8 mouse cellular contexts compared by ENCODE assay signal in genomic region chr4:111670566-111671421, GRCm38 (mm10). TPM values are rescaled to one million over a fixed set of nuclear protein-coding genes. Genes with fewer than 3 reads are reported as not detected.
A peak's percentile ranks its signal among the peaks of the same experiment; 100 is the strongest.
DNase-seq lines count a peak whose midpoint lies in the region; ATAC-seq and TF ChIP-seq lines count a peak whose summit lies in the region.
"Had no signal": no experiment of that assay in that cellular context is flagged by ENCODE, and none has a peak within 500 bp of the region (broad histone marks: within the 10 kb centered on the region; RNA-seq: fewer than 3 reads in every experiment).

No protein-coding gene starts in this region.

- DNase-seq in kidney, postnatal 0 days (ENCODE audit: low spot score) = peak; percentile 79
- no peak for DNase-seq in kidney, adult 2 months
- peak; percentile 57 for DNase-seq in embryonic facial prominence, embryonic 14.5 days (ENCODE audit: low spot score)
- no peak for DNase-seq in layer of hippocampus, adult 9-11 months
- DNase-seq in right cerebral cortex, postnatal 14 days = no peak
- DNase-seq: cerebellum, adult 11 months had no signal

- H3K4me2 ChIP-seq in kidney, postnatal 0 days (ENCODE audit: low read length) = peak overlapping the region; percentile 21; the same call in 1 of the 2 replicates
- H3K4me2 ChIP-seq in embryonic facial prominence, embryonic 14.5 days (ENCODE audit: low read depth, low read length) = peak overlapping the region; percentile 20; the same call in 1 of the 2 replicates
- no peak overlapping the region for H3K4me2 ChIP-seq in hindbrain, embryonic 15.5 days
- H3K4me2 ChIP-seq in neural tube, embryonic 15.5 days = peak overlapping the region; percentile 17; the same call in 1 of the 2 replicates

- H3K36me3 ChIP-seq in kidney, postnatal 0 days (ENCODE audit: insufficient read depth, low read length) = no peaks in the 10 kb centered on the region
- no peaks in the 10 kb centered on the region for H3K36me3 ChIP-seq in kidney, adult 2 months (ENCODE audit: control insufficient read depth, insufficient read depth, low read length)
- no peaks in the 10 kb centered on the region for H3K36me3 ChIP-seq in embryonic facial prominence, embryonic 14.5 days (ENCODE audit: control insufficient read depth, insufficient read depth, low read length)
- no peaks in the 10 kb centered on the region for H3K36me3 ChIP-seq in hindbrain, embryonic 15.5 days
- H3K36me3 ChIP-seq in neural tube, embryonic 15.5 days = no peaks in the 10 kb centered on the region

- no peaks in the 10 kb centered on the region for H3K9me3 ChIP-seq in kidney, postnatal 0 days (replicated peaks; ENCODE audit: low read length)
- no peaks in the 10 kb centered on the region for H3K9me3 ChIP-seq in embryonic facial prominence, embryonic 14.5 days (ENCODE audit: control insufficient read depth, low read length)
- no peaks in the 10 kb centered on the region for H3K9me3 ChIP-seq in hindbrain, embryonic 15.5 days
- no peaks in the 10 kb centered on the region for H3K9me3 ChIP-seq in neural tube, embryonic 15.5 days (replicated peaks)

- TF ChIP-seq POLR2A in kidney, adult 2 months (IDR thresholded peaks at IDR 0.05; ENCODE audit: low read depth, low read length) = no peak

- no peak overlapping the region for H3K27ac ChIP-seq in kidney, postnatal 0 days
- no peak overlapping the region for H3K27ac ChIP-seq in kidney, adult 2 months (ENCODE audit: insufficient read depth, low read depth, low read length)
- peak overlapping the region; percentile 10 for H3K27ac ChIP-seq in embryonic facial prominence, embryonic 14.5 days (replicated peaks; ENCODE audit: low read depth, low read length)
- H3K27ac ChIP-seq in hindbrain, embryonic 15.5 days (replicated peaks) = peak overlapping the region; percentile 67
- H3K27ac ChIP-seq in neural tube, embryonic 15.5 days (replicated peaks) = peak overlapping the region; percentile 67

- no peak for TF ChIP-seq CTCF in kidney, postnatal 0 days (IDR thresholded peaks at IDR 0.05; ENCODE audit: low read depth)
- no peak for TF ChIP-seq CTCF in kidney, adult 2 months (conservative IDR thresholded peaks at IDR 0.05; ENCODE audit: insufficient read depth, insufficient read length, low read depth, low read length)

- H3K4me3 ChIP-seq in kidney, postnatal 0 days (replicated peaks; ENCODE audit: low read depth, low read length) = no peak overlapping the region
- H3K4me3 ChIP-seq in kidney, adult 2 months (ENCODE audit: insufficient read depth, low read depth, low read length) = no peak overlapping the region
- no peak overlapping the region for H3K4me3 ChIP-seq in embryonic facial prominence, embryonic 14.5 days (ENCODE audit: low read depth, low read length)
- no peak overlapping the region for H3K4me3 ChIP-seq in hindbrain, embryonic 15.5 days
- H3K4me3 ChIP-seq in neural tube, embryonic 15.5 days (replicated peaks) = no peak overlapping the region

- H3K4me1 ChIP-seq in kidney, postnatal 0 days (replicated peaks; ENCODE audit: insufficient read depth, low read length) = 0 out of 2 replicates have a peak, but pooled peaks cover 4% of the 10 kb centered on the region
- H3K4me1 ChIP-seq in kidney, adult 2 months (ENCODE audit: control insufficient read depth, insufficient read depth, low read length) = no peaks in the 10 kb centered on the region
- 0 out of 2 replicates have a peak, but pooled peaks cover 14% of the 10 kb centered on the region for H3K4me1 ChIP-seq in embryonic facial prominence, embryonic 14.5 days (ENCODE audit: control insufficient read depth, insufficient read depth, low read length)
- peaks cover 11% of the 10 kb centered on the region for H3K4me1 ChIP-seq in hindbrain, embryonic 15.5 days (replicated peaks)
- H3K4me1 ChIP-seq in neural tube, embryonic 15.5 days = peaks cover 16% of the 10 kb centered on the region

- no peaks in the 10 kb centered on the region for H3K27me3 ChIP-seq in kidney, postnatal 0 days (ENCODE audit: insufficient read depth, low read length)
- no peaks in the 10 kb centered on the region for H3K27me3 ChIP-seq in kidney, adult 2 months (replicated peaks; ENCODE audit: control insufficient read depth, insufficient read depth, low read length)
- H3K27me3 ChIP-seq in embryonic facial prominence, embryonic 14.5 days (replicated peaks; ENCODE audit: control insufficient read depth, insufficient read depth, low read length) = no peaks in the 10 kb centered on the region
- H3K27me3 ChIP-seq in hindbrain, embryonic 15.5 days = no peaks in the 10 kb centered on the region
- peaks cover 7% of the 10 kb centered on the region; the same call in 1 of the 2 replicates for H3K27me3 ChIP-seq in neural tube, embryonic 15.5 days (replicated peaks)

- WGBS in kidney, postnatal 0 days = 20% methylated on average over 12 of the region's 12 CpGs
- WGBS in kidney, adult 2 months = 31% methylated on average over 12 of the region's 12 CpGs
- 29% methylated on average over 12 of the region's 12 CpGs for WGBS in embryonic facial prominence, embryonic 14.5 days
- 17% methylated on average over 12 of the region's 12 CpGs for WGBS in hindbrain, embryonic 15.5 days
- WGBS in neural tube, embryonic 15.5 days = 8% methylated on average over 12 of the region's 12 CpGs

- H3K9ac ChIP-seq in kidney, postnatal 0 days (ENCODE audit: low read depth, low read length) = no peak overlapping the region
- no peak overlapping the region for H3K9ac ChIP-seq in embryonic facial prominence, embryonic 14.5 days (ENCODE audit: low read depth, low read length)
- H3K9ac ChIP-seq in hindbrain, embryonic 15.5 days = 0 out of 2 replicates have a peak overlapping the region, but pooled peaks have one; percentile 9
- H3K9ac ChIP-seq in neural tube, embryonic 15.5 days (replicated peaks) = no peak overlapping the region

- ATAC-seq in kidney, postnatal 0 days (replicated peaks; ENCODE audit: low FRiP score, low read depth) = 0 out of 2 replicates have a peak, but pooled peaks have one; percentile 33
- peak; percentile 44; the same call in 1 of the 2 replicates for ATAC-seq in embryonic facial prominence, embryonic 14.5 days (ENCODE audit: low read depth)
- ATAC-seq in hindbrain, embryonic 15.5 days (ENCODE audit: low FRiP score, low read depth) = peak; percentile 60; the same call in 1 of the 2 replicates
- ATAC-seq in neural tube, embryonic 15.5 days (ENCODE audit: low FRiP score) = peak; percentile 73; the same call in 1 of the 2 replicates

RNA-seq across cellular contexts. Expression of gene Spata6, which starts 49.0 kb away (rescaled TPM):
- polyA plus RNA-seq in kidney, postnatal 0 days (2015; fragmentation: Nextera tagmentation; extraction: Ambion mirVana) = 33.2 and 38.5 TPM in 2 replicates
- polyA plus RNA-seq in kidney, adult 2 months (2012; rRNA removed) = 13.7 and 19.4 TPM in 2 replicates
- polyA plus RNA-seq in embryonic facial prominence, embryonic 14.5 days (2014; fragmentation: Nextera tagmentation; extraction: Ambion mirVana) = 25.3 and 26.2 TPM in 2 replicates
- polyA plus RNA-seq in hindbrain, embryonic 15.5 days (2015; fragmentation: Nextera tagmentation; extraction: Ambion mirVana) = 17.1 and 17.9 TPM in 2 replicates
- polyA plus RNA-seq in neural tube, embryonic 15.5 days (2015; fragmentation: Nextera tagmentation; extraction: Ambion mirVana) = 15.6 and 19.0 TPM in 2 replicates

Comparison
In these comparisons a context has a peak if more than half of its experiments do, and no peak if none do; other contexts are left out.
1. DNase-seq: peak in kidney, postnatal 0 days (single experiment) and embryonic facial prominence, embryonic 14.5 days (single experiment); none in kidney, adult 2 months (single experiment), layer of hippocampus, adult 9-11 months (single experiment) and right cerebral cortex, postnatal 14 days (single experiment).
2. H3K27ac ChIP-seq: peak in embryonic facial prominence, embryonic 14.5 days (single experiment), hindbrain, embryonic 15.5 days (single experiment) and neural tube, embryonic 15.5 days (single experiment); none in kidney, postnatal 0 days (single experiment) and kidney, adult 2 months (single experiment).
3. Peak in every context shown above with its lines, with median percentiles within 50 percentile points of each other: ATAC-seq.